Mouse (Mus musculus) bone marrow macrophage, adult 2 months (primary cell): Measurements from ENCODE around the gene Olfr571.

Experiments
- CTCF ChIP-seq: IDR thresholded peaks from 2 replicates; pipeline ENCODE4 v1.5.1; 2012; ENCODE audit warnings: low read depth, mild to moderate bottlenecking, low read length, moderate library complexity
- POLR2A ChIP-seq: IDR thresholded peaks from 2 replicates; pipeline ENCODE4 v1.6.1; 2012; ENCODE audit warnings: mild to moderate bottlenecking, low read depth, low read length, borderline replicate concordance

DNA sequence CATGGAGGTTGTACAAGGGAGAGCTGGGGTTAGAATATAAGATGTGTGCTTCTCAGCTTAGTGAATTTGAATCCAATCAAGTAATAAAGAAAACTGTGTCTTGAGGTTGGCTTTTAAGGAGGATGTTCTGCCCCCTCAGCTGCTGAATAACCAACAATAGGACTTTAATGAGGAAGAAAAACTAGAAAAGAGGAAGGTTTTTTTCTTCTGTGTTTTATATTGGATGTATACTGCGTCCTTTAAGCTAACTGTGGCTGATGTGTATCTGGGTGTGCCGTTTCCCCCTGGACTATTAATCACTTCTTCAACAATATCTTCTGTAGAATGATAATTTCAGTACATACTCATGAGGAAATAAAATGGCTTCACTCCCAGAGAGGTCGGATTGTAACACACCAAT is 9.8 kb upstream of the Olfr571 start:
- TF ChIP-seq CTCF (no peak), POLR2A (no peak)
